Comparison of ENCODE assay signal across 27 mouse cellular contexts in the genomic region with DNA sequence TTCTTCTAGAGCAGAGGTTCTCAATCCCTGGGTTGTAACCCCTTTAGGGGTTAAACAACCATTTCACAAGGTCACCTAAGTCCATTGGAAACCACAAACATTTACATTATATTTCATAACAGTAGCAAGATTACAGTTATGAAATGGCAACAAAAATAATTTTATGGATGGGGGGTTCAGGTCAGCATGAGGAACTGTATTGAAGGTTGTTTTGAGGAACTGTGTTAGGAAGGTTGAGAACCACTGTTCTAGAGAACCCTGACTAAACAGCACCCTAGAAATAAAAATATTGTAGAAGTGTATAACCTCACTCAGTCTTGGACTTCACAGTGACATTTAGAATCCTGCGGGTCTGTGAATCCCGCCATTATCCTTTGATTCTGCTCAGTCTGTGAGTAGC. TPM values are rescaled to one million over a fixed set of nuclear protein-coding genes. Genes with fewer than 3 reads are reported as not detected.
DNase-seq lines count a peak whose midpoint lies in the region; ATAC-seq and TF ChIP-seq lines count a peak whose summit lies in the region.
"Had no signal": no experiment of that assay in that cellular context is flagged by ENCODE, and none has a peak within 500 bp of the region (broad histone marks: within the 10 kb centered on the region; RNA-seq: fewer than 3 reads in every experiment).

No protein-coding gene starts in this region.

- H3K9ac ChIP-seq in heart, adult 2 months (ENCODE audit: low read depth, low read length): no peak overlapping the region
- H3K9ac ChIP-seq: embryonic facial prominence, embryonic 13.5 days; embryonic facial prominence, embryonic 15.5 days; forebrain, embryonic 12.5 days had no signal

- TF ChIP-seq CTCF in bone marrow macrophage, adult 2 months (IDR thresholded peaks at IDR 0.05; ENCODE audit: low read depth, low read length): no peak
- TF ChIP-seq CTCF in heart, adult 2 months (IDR thresholded peaks at IDR 0.05): no peak

- no peaks in the 10 kb centered on the region for H3K79me2 ChIP-seq in heart, adult 2 months (replicated peaks; ENCODE audit: control insufficient read depth, insufficient read depth, low read length)

- intact Hi-C loops in heart, adult 2 months (cut with DNase I): no loop called here
- intact Hi-C loops in left cerebral cortex, postnatal 14 days (cut with DNase I): no loop called here
- intact Hi-C loops in left cerebral cortex, postnatal 36 days (cut with DNase I): no loop called here

- TF ChIP-seq EP300 in heart, adult 2 months (IDR thresholded peaks at IDR 0.05; ENCODE audit: insufficient read depth, low read depth, low read length): no peak

- TF ChIP-seq POLR2A in bone marrow macrophage, adult 2 months (IDR thresholded peaks at IDR 0.05; ENCODE audit: borderline replicate concordance, low read depth, low read length): no peak
- TF ChIP-seq POLR2A in heart, adult 2 months (IDR thresholded peaks at IDR 0.05; ENCODE audit: insufficient read depth, low read depth, low read length): no peak

- DNase-seq in heart, adult 2 months: no peak
- no peak for DNase-seq in left cerebral cortex, postnatal 14 days (ENCODE audit: low spot score in 2 of 2)
- no peak for DNase-seq in left cerebral cortex, postnatal 36 days (ENCODE audit: low spot score in 2 of 2)
- no peak for DNase-seq in cerebellum, adult 9-11 months
- DNase-seq: adrenal gland, adult 8-10 months; adrenal gland, postnatal 14 days; adrenal gland, postnatal 36 days; cerebellum, adult 11 months; cerebellum, adult 18-20 months; cerebellum, adult 8-10 months; cerebellum, postnatal 10 days; cerebellum, postnatal 25 days; embryo, embryonic 11 days had no signal

- no peak overlapping the region for H3K4me3 ChIP-seq in bone marrow macrophage, adult 2 months (ENCODE audit: insufficient read depth, low read length)
- H3K4me3 ChIP-seq in heart, adult 2 months: no peak overlapping the region
- H3K4me3 ChIP-seq: embryonic facial prominence, embryonic 13.5 days; embryonic facial prominence, embryonic 15.5 days; erythroblast, embryonic 14.5 days; forebrain, embryonic 10.5 days; forebrain, embryonic 12.5 days had no signal

- ATAC-seq in granulocyte monocyte progenitor cell, adult 5-6 weeks (replicated peaks; ENCODE audit: poor library complexity, severe bottlenecking): peak; percentile 58
- peak; percentile 35; the same call in 1 of the 2 replicates for ATAC-seq in megakaryocyte, adult 5-6 weeks (ENCODE audit: poor library complexity, severe bottlenecking)
- peak; percentile 41 for ATAC-seq in monocyte, adult 5-6 weeks (replicated peaks; ENCODE audit: insufficient number of reproducible peaks, low FRiP score, low TSS enrichment, poor library complexity, severe bottlenecking)
- ATAC-seq: activated CD4-positive, CD25-positive, alpha-beta regulatory T cell, adult 4 months; forebrain, embryonic 14.5 days; forebrain, embryonic 16.5 days; Patski had no signal

- peaks cover 43% of the 10 kb centered on the region for H3K4me1 ChIP-seq in bone marrow macrophage, adult 2 months (ENCODE audit: control insufficient read depth, insufficient read depth, low read length)
- no peaks in the 10 kb centered on the region for H3K4me1 ChIP-seq in heart, adult 2 months (ENCODE audit: control insufficient read depth, insufficient read depth, low read length)
- H3K4me1 ChIP-seq: forebrain, embryonic 10.5 days; forebrain, embryonic 12.5 days had no signal

- 95% methylated on average over 2 of the region's 2 CpGs for WGBS in heart, adult 2 months

- peak overlapping the region; percentile 93 for H3K27ac ChIP-seq in bone marrow macrophage, adult 2 months (ENCODE audit: insufficient read depth, low read depth, low read length)
- H3K27ac ChIP-seq in heart, adult 2 months: no peak overlapping the region
- H3K27ac ChIP-seq: embryonic facial prominence, embryonic 13.5 days; embryonic facial prominence, embryonic 15.5 days; forebrain, embryonic 10.5 days; forebrain, embryonic 12.5 days had no signal

- H3K27me3 ChIP-seq in heart, adult 2 months (ENCODE audit: control insufficient read depth, insufficient read depth, low read length): no peaks in the 10 kb centered on the region
- H3K27me3 ChIP-seq: embryonic facial prominence, embryonic 13.5 days; embryonic facial prominence, embryonic 15.5 days; forebrain, embryonic 12.5 days; Patski had no signal

- no peaks in the 10 kb centered on the region for H3K36me3 ChIP-seq in heart, adult 2 months (ENCODE audit: control insufficient read depth, insufficient read depth, low read length)
- H3K36me3 ChIP-seq: embryonic facial prominence, embryonic 13.5 days; embryonic facial prominence, embryonic 15.5 days; forebrain, embryonic 10.5 days; forebrain, embryonic 12.5 days; G1E had no signal

RNA-seq across cellular contexts. Expression of gene Sowahc, which starts 13.5 kb away (rescaled TPM):
- 7.8 and 8.3 TPM in 2 replicates for polyA plus RNA-seq in bone marrow macrophage, adult 2 months (2012; ENCODE audit: insufficient read depth, insufficient read length, missing spikeins)
- total RNA-seq in granulocyte monocyte progenitor cell, adult 5-6 weeks (2014; fragmentation: Nextera tagmentation): 6.9 and 8.1 TPM in 2 replicates
- total RNA-seq in granulocyte monocyte progenitor cell, adult 5-6 weeks (2017): 17.2 and 19.6 TPM in 2 replicates
- 50.0 and 54.3 TPM in 2 replicates for total RNA-seq in megakaryocyte, adult 5-6 weeks (2015)
- total RNA-seq in megakaryocyte, adult 5-6 weeks (2017): 56.0 and 68.8 TPM in 2 replicates
- 111 to 129 TPM (median 120 TPM) in 3 replicates for total RNA-seq in monocyte, adult 5-6 weeks (2017)
- 1 to 10 TPM; 1.2 to 1.3 TPM for total RNA-seq in heart, adult 2 months (2021)
- 1.0 and 1.4 TPM in 2 replicates for polyA plus RNA-seq in heart, adult 2 months (2012; rRNA removed)
- 1 to 10 TPM; 7.9 to 9.7 TPM for total RNA-seq in left cerebral cortex, postnatal 14 days (2021)
- total RNA-seq in left cerebral cortex, postnatal 36 days (2021): 1 to 10 TPM; 7.9 to 8.8 TPM
- polyA plus RNA-seq: erythroblast, embryonic 14.5 days had no signal

RNA-seq across cellular contexts. Expression of gene Sept10, which starts 13.6 kb away (rescaled TPM):
- polyA plus RNA-seq in bone marrow macrophage, adult 2 months (2012; ENCODE audit: insufficient read depth, insufficient read length, missing spikeins): 14.7 and 18.1 TPM in 2 replicates
- 8.8 and 11.6 TPM in 2 replicates for total RNA-seq in granulocyte monocyte progenitor cell, adult 5-6 weeks (2014; fragmentation: Nextera tagmentation)
- 7.7 and 17.8 TPM in 2 replicates for total RNA-seq in granulocyte monocyte progenitor cell, adult 5-6 weeks (2017)
- total RNA-seq in megakaryocyte, adult 5-6 weeks (2015): 17.6 and 19.8 TPM in 2 replicates
- 44.5 and 54.9 TPM in 2 replicates for total RNA-seq in megakaryocyte, adult 5-6 weeks (2017)
- total RNA-seq in monocyte, adult 5-6 weeks (2017): 14.7 to 33.3 TPM (median 15.0 TPM) in 3 replicates
- 10 to 100 TPM; 15.2 to 17.3 TPM for total RNA-seq in heart, adult 2 months (2021)
- polyA plus RNA-seq in heart, adult 2 months (2012; rRNA removed): 8.4 and 13.1 TPM in 2 replicates
- 1 to 10 TPM; 7.4 to 9.5 TPM for total RNA-seq in left cerebral cortex, postnatal 14 days (2021)
- 1 to 10 TPM; 6.4 to 7.3 TPM for total RNA-seq in left cerebral cortex, postnatal 36 days (2021)
- polyA plus RNA-seq: erythroblast, embryonic 14.5 days had no signal
